Mouse (Mus musculus) MEL (cell line): Measurements from ENCODE around the gene Gmppa. TPM values are rescaled to one million over a fixed set of nuclear protein-coding genes. Genes with fewer than 3 reads are reported as not detected.
A peak's percentile ranks its signal among the peaks of the same experiment; 100 is the strongest.

Source experiments
- DNase-seq: peaks from one replicate; pipeline ENCODE4 v3.0.0; 2011; ENCODE audit warnings: low read depth, low spot score
- H3K27ac ChIP-seq: 2 replicates; pipeline ENCODE4 v1.5.1; 2012; ENCODE audit warnings: low read depth, mild to moderate bottlenecking, control low read depth, low read length, moderate library complexity; ENCODE audit not compliant: control insufficient read depth
- H3K27me3 ChIP-seq, 2 experiments: fragments of 150-350 bp in 1 of 2; sonication (generic) in 1 of 2; 2 replicates each; pipeline ENCODE4 v1.6.1; 2012; ENCODE audit warnings: low read length in 2 of 2, mild to moderate bottlenecking in 2 of 2, improper control_type of control experiment in 1 of 2, moderate library complexity in 1 of 2; ENCODE audit not compliant: insufficient read depth in 2 of 2, control insufficient read depth in 1 of 2
- H3K36me3 ChIP-seq, 2 experiments: 2 replicates each; pipeline ENCODE4 v1.6.1; 2012 to 2014; ENCODE audit warnings: low read length in 2 of 2, improper control_type of control experiment in 1 of 2, inconsistent platforms in 1 of 2, mild to moderate bottlenecking in 1 of 2; ENCODE audit not compliant: insufficient read depth in 2 of 2, control insufficient read depth in 1 of 2
- H3K4me1 ChIP-seq, 2 experiments: fragments of 150-350 bp in 1 of 2; sonication (generic) in 1 of 2; 2 replicates each; pipeline ENCODE4 v1.6.1; 2012; ENCODE audit warnings: low read length in 2 of 2, improper control_type of control experiment in 1 of 2, mild to moderate bottlenecking in 1 of 2; ENCODE audit not compliant: insufficient read depth in 2 of 2, control insufficient read depth in 1 of 2
- H3K4me3 ChIP-seq, 2 experiments: fragments of 150-350 bp in 1 of 2; sonication (generic) in 1 of 2; 2 replicates each; pipeline ENCODE4 v1.5.1; 2012; ENCODE audit warnings: low read depth in 2 of 2, low read length in 2 of 2, mild to moderate bottlenecking in 2 of 2, moderate library complexity in 2 of 2, control low read depth in 1 of 2, improper control_type of control experiment in 1 of 2; ENCODE audit not compliant: control insufficient read depth in 1 of 2, insufficient read depth in 1 of 2
- H3K79me2 ChIP-seq: 2 replicates; pipeline ENCODE4 v1.6.1; 2012; ENCODE audit warnings: mild to moderate bottlenecking, low read length, moderate library complexity; ENCODE audit not compliant: control insufficient read depth, poor library complexity, insufficient read depth
- H3K9ac ChIP-seq: 2 replicates; pipeline ENCODE4 v1.6.1; 2012; ENCODE audit warnings: low read depth, mild to moderate bottlenecking, control low read depth, low read length, moderate library complexity; ENCODE audit not compliant: control insufficient read depth, poor library complexity, severe bottlenecking
- H3K9me3 ChIP-seq: fragments of 150-350 bp; sonication (generic); replicated peaks from 2 replicates; pipeline ENCODE4 v1.6.1; 2012; ENCODE audit warnings: mild to moderate bottlenecking, low read length, improper control_type of control experiment, moderate library complexity; ENCODE audit not compliant: insufficient read depth
- BHLHE40 ChIP-seq: IDR thresholded peaks from 2 replicates; pipeline ENCODE4 v1.6.1; 2012; ENCODE audit warnings: low read depth, mild to moderate bottlenecking, inconsistent platforms, low read length, improper control_type of control experiment, borderline replicate concordance
- CHD2 ChIP-seq: IDR thresholded peaks from 2 replicates; pipeline ENCODE4 v1.6.1; 2011; ENCODE audit warnings: low read length, improper control_type of control experiment
- GABPA ChIP-seq: IDR thresholded peaks from 2 replicates; pipeline ENCODE4 v1.6.1; 2012; ENCODE audit warnings: low read depth, mild to moderate bottlenecking, inconsistent platforms, low read length, improper control_type of control experiment, moderate library complexity
- KAT2A ChIP-seq: conservative IDR thresholded peaks from 2 replicates; pipeline ENCODE4 v1.6.1; 2012; ENCODE audit warnings: low read depth, low read length, improper control_type of control experiment, inconsistent platforms
- MYC ChIP-seq: IDR thresholded peaks from 2 replicates; pipeline ENCODE4 v1.6.1; 2011; ENCODE audit warnings: low read depth, mild to moderate bottlenecking, low read length, improper control_type of control experiment, moderate library complexity
- NELFE ChIP-seq: IDR thresholded peaks from 2 replicates; pipeline ENCODE4 v1.6.1; 2011; ENCODE audit warnings: low read depth, low read length, improper control_type of control experiment
- TAL1 ChIP-seq: IDR thresholded peaks from 2 replicates; pipeline ENCODE4 v1.6.1; 2012; ENCODE audit warnings: mild to moderate bottlenecking, inconsistent platforms, low read length, moderate library complexity, mixed read lengths
- TBP ChIP-seq: IDR thresholded peaks from 2 replicates; pipeline ENCODE4 v1.8.0; 2011; ENCODE audit warnings: low read depth, low read length, improper control_type of control experiment
- UBTF ChIP-seq: IDR thresholded peaks from 2 replicates; pipeline ENCODE4 v1.6.1; 2012; ENCODE audit warnings: low read depth, mild to moderate bottlenecking, inconsistent platforms, low read length, improper control_type of control experiment, moderate library complexity, borderline replicate concordance; ENCODE audit not compliant: insufficient read depth
- ZMIZ1 ChIP-seq: IDR thresholded peaks from 2 replicates; pipeline ENCODE4 v1.6.1; 2012; ENCODE audit warnings: low read depth, mild to moderate bottlenecking, inconsistent platforms, low read length, improper control_type of control experiment, moderate library complexity
- ZNF384 ChIP-seq: IDR thresholded peaks from 2 replicates; pipeline ENCODE4 v1.6.1; 2012; ENCODE audit warnings: low read depth, mild to moderate bottlenecking, inconsistent platforms, low read length, improper control_type of control experiment
- polyA plus RNA-seq, 2 experiments: library from polyadenylated mRNA; stranded (reverse) in 1 of 2; unstranded in 1 of 2; fragments of >175 nt in 1 of 2; fragments of >200 nt in 1 of 2; gene quantifications; 2 replicates each; pipeline versions ENCODE4 v1.2.1 to v1.2.4; 2012; ENCODE audit warnings: low replicate concordance in 2 of 2, low read depth in 1 of 2; ENCODE audit not compliant: insufficient read length in 2 of 2, insufficient read depth in 1 of 2, missing spikeins in 1 of 2
- total RNA-seq: library from RNA; depleted of rRNA; stranded (reverse); fragments of 300-350 nt; gene quantifications from 2 replicates; pipeline ENCODE4 v1.2.3, GENCODE M21; 2012

Gene Gmppa
- total and polyA plus RNA-seq, 3 experiments, result 65.0 to 145 TPM; not detected in 1

DNA sequence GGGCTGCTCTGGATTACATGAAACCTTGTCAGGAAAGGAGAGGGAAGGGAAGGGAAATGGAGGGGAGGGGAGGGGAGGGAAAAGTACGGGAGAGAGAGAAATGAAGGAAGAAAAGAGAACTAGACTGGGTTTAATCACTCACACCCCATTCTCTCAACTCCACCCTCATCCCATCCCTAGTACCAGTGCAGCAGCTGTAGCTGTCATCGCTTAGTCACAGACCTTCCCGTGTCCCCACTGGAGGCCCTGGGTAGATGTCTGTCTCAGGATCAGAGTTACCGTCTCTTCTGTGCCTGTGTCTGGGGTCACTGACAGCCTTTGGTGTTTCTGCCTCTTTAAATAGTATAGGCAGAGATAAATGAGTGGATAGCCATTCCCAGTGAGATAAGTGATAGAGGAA lies 27.5 kb upstream of the Gmppa start:
- Histone ChIP-seq H3K9ac (no peak overlapping the region), H3K9me3 (no peaks in the 10 kb centered on the region), H3K27ac (no peak overlapping the region), H3K36me3 (no peaks in the 10 kb centered on the region), H3K79me2 (no peaks in the 10 kb centered on the region), H3K4me3 (no peak overlapping the region), H3K4me1 (no peaks in the 10 kb centered on the region), H3K27me3 (no peaks in the 10 kb centered on the region)
- TF ChIP-seq UBTF (no peak), ZMIZ1 (no peak), GABPA (no peak), NELFE (no peak), KAT2A (no peak), MYC (no peak), BHLHE40 (no peak)
- no peak for DNase-seq

DNA sequence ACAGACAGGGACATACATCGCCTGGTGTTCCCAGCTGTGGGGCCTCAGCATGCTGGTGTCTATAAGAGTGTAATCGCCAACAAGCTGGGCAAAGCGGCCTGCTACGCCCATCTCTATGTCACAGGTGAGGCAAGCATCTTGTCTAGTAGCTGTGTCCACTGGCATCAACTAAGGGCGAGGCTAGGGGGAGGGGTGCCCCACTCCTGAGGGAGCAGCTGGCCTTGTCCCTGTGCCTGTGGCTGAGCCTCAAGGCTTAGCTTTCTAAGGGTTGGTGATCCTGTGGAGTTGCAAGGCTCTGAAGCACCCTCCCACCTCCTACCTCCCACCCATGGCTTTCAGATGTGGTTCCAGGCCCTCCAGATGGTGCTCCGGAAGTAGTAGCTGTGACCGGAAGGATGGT lies 25.8 kb upstream of the Gmppa start:
- Histone ChIP-seq H3K4me1 (no peaks in the 10 kb centered on the region), H3K9ac (no peak overlapping the region), H3K27ac (no peak overlapping the region), H3K4me3 (no peak overlapping the region), H3K9me3 (no peaks in the 10 kb centered on the region), H3K36me3 (no peaks in the 10 kb centered on the region), H3K79me2 (no peaks in the 10 kb centered on the region), H3K27me3 (no peaks in the 10 kb centered on the region)
- DNase-seq, result no peak
- TF ChIP-seq TAL1 (no peak), CHD2 (no peak)

DNA sequence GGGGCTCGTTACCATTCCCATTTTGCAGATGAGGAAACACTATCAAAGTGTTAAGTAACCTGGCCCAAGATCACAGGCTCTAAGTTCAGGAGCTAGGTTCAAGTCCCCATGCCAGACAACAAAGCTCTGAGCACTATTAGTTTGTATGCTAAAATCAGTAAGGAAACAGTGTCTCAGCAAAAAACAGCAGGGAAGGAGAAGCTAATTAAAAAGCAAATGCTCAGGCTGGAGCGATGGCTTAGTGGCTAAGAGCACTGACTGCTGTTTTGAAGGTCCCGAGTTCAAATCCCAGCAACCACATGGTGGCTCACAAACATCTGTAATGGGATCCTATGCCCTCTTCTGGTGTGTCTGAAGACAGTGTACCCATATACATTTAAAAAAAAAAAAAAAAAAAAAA lies 23.5 kb upstream of the Gmppa start:
- no peak for DNase-seq
- H3K4me1 ChIP-seq, result no peaks in the 10 kb centered on the region
- TF ChIP-seq ZNF384, result 0 out of 2 replicates have a peak, but pooled peaks have one; percentile 45
- no peak for TF ChIP-seq CHD2
- TF ChIP-seq TBP, result peak; percentile 90
- TF ChIP-seq, all 39 proteins: peak for 2
- no peaks in the 10 kb centered on the region for H3K36me3 ChIP-seq
- no peaks in the 10 kb centered on the region for H3K27me3 ChIP-seq
- H3K27ac ChIP-seq, result no peak overlapping the region
- no peak overlapping the region for H3K4me3 ChIP-seq
- H3K9me3 ChIP-seq, result no peaks in the 10 kb centered on the region
- no peaks in the 10 kb centered on the region for H3K79me2 ChIP-seq
- H3K9ac ChIP-seq, result no peak overlapping the region
